Mouse (Mus musculus) 416B (cell line): ENCODE data around the gene Gtf2ird1.
A peak's percentile ranks its signal among the peaks of the same experiment; 100 is the strongest.

ENCODE experiments used
- DNase-seq: peaks from one replicate; pipeline ENCODE4 v3.0.0; 2011; ENCODE audit warnings: low read depth

Gtf2ird1 gene

DNA sequence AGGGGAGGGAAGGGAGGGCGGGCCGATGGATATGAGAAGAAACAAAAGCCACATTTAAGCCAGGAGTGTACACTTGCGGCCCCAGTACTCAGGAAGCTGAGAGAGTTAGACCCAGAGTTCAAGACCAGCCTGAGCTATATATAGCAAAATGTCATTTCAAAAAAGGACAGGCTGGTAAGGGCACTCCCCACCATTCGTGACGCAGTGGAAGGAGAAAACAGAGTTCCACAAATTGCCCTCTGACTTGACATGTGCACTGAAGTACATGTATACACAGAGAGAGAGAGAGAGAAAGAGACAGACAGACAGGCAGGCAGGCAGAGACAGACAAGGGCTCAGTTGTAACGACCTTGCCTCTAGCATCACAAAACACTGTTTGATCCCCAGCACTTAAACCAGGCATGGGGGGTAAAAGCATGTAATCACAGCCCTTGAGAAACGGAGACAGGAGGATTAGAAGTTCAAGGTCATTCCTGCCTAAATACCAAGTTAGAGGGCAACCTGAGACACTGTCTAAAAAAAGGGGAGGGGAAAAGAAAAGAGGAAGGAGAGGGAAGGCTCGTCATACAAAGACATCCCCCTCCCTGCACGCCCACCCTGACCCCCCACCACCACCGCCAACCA lies 11.2 kb downstream of the Gtf2ird1 start:
- DNase-seq: no peak

DNA sequence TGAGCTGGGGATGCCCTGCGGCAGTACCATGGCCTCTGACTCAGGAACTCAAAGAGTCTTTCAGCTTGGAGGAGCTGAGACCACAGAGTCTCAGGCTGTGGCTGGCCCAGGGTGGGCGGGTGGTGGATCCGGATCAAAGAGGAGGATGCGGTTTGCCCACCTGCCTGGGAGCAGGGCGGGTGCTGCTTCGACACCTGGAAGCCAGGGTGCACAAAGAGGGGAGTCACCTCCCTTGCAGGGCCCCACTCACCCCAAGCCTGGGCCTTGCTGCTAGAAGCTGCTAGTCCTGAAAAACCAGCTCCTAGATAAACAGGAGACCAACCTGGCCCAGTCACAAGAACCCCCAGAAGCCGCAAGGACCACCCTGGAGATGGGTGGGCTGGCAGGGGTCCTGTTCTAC lies 12.0 kb downstream of the Gtf2ird1 start:
- no peak for DNase-seq

DNA sequence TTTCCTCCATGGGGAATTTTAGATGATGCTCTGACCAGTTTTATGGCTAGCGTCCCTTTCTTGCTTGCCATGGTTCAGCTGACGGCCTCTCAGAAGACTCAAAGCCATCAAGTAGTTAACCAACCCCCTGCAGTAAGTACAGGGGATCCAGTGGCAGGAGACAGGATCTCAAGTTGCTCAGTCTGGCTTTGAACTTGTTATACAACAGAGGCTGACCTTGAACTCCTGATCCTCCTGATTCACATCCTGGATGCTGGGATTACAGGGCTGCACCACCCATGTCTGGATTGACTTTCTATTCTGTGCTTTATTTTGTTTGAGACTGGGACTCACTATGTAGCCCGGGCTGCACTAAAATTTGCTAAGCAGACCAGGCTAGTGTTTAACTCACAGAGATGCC lies 14.4 kb downstream of the Gtf2ird1 start:
- no peak for DNase-seq

DNA sequence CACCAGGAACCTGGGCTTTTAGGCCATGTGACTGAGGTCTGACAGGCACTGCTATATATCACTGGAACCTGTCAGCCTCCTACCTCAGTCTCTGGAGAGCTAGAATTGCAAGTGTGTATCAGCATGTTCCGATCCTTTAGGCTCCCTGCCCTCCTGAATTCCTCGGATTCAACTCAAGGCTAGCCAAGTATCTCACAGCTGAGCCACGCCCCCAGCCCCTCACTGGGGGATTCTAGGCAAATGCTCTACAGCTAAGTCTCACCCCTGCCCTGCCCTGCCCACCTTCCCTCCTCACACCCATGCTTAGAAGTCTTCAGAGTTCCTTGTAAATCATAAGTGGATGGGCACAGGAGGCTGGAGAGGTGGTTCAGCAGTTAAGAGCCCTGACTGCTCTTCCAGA lies 15.4 kb downstream of the Gtf2ird1 start:
- no peak for DNase-seq

DNA sequence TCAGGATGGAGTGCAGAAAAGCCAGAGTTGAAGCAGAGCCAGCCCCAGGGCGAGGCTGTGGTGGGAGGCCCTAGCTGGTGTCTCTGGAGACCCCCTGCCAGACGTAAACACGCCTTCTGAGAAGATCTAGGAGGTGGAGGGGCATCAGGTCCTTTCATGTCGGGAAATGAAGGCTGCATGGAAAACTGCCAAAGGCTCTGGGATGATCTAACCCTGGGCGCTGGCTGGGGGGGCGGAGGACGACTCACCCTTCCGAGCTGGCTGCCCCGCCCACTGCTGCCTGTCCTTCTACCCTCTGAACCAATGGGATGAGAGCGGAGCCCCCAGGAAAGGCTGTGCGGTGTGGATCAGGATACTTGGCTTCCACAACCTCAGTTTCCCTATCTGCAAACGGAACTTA lies 16.4 kb downstream of the Gtf2ird1 start:
- peak; percentile 19 for DNase-seq

DNA sequence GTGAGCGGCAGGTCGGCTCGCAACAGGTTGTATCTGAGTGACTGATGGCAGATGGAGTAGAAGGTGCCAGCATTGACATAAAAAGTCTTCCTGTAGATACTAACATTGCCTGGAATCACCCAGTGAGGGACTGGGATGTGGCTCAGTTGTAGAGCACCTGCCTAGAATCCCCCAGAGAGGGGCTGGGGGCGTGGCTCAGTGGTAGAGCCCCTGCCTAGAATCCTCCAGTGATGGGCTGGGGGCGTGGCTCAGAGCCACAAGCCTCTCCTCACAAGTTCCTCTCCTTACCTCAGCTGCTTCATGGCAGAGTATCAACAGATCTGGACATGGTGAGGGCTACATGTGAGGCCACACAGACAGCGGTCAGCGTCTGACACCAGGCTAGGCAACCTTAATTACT lies 17.0 kb downstream of the Gtf2ird1 start:
- no peak for DNase-seq

DNA sequence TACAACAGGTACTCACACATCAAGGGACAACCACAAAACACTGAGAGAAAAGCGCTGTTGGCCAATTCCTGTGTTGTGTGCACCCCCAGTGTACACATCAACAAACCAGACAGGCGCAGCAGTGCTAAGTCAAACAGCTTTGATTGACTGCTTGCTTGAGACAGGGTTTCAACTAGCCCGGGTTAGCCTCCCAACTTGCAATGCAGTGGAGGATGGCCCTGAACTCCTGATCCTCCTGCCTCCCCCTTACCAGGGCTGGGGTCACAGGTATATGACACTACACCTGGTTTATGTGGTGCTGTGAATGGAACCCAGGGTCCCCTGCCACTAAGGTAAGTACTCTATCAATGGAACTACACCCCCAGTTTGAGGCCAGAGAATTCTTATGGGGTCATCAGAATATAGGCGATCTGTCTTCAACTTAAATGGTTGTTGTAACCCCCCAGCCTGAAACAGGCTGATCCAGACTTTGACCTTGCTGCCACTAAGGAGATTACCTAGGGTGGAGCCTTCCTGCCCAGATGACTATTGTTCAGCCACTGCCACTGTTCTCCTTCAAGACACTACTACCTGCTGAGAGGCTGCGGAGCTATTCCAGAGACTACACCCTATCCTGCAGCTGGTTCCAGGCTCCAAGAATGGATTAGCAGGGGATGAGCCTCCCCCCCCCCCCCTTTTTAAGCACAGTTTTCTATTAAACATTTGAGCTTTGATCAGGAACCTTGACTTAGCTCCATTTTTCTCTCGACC lies 17.7 kb downstream of the Gtf2ird1 start:
- DNase-seq: no peak

DNA sequence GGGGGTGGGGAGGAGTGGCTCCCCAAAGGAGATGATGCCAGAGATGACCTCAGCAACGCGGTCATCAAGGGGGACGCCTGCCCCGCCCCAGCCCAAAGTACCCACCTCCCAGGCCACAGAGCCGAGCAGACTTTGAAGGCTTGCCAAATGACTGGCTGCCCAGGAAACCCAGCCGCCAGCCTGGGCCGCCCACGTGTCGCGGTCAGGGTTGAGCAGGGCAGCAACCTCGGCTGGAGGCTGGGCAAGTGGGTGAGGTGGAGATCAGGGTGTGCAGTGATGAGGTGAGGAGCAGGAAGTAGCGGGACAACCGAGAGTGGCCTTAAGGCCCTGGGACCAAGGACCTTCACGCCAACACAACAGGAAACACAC lies 19.1 kb downstream of the Gtf2ird1 start:
- DNase-seq: peak; percentile 92

DNA sequence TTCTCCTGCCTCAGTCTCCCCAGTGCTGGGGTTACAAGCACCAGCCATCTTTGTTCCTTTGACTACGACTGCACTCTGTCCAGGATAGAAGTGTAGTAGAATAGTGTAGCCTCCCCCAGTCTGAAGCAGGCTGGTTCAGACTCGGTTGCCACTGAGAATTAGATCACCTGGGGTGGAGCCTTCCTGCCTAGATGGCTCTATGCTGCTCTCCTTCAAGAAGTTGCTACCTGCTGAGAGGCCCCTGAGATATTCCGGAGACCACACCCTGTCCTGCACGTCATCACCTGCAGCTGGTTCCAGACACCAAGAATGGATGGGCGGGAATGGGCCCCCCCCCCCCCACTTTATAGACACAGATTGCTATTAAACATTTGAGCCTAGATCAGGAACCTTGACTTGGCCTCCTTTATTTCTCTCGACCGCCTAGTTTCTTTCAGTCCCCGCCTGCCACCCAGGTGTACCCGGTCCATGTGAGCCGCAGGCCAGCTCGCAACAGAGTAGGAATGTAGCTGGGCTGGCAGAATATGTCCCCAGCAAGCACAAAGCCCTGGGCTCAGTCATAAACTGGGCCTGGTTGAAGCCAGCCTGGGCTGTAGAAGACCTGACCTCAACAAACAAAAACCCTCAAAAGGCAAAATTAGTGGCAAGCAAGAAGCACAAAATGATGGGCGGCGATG lies 19.6 kb downstream of the Gtf2ird1 start:
- no peak for DNase-seq

DNA sequence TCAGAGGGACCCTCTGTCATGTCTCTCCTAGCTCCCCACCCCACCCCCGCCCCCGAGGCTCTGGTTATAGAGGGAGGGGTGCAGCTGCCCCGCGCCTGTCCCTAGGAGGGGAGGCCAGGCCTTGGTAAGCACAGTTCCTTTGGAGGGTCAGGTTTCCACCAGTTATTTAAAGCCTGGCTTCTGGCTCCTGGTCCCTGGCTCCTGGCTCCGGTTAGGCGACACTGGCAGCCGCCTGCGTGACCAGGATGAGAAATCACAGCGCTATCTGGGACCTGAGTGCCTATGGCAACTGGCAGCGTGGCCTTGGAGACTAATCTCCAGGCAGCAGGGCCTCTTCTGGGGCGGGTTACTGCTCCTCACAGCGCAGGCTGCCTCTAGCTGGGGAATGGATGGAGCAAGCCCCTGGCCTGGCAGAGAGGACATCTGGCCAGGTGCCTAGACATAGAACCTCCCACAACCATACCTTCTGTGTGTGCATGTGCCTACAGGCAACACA lies 20.6 kb downstream of the Gtf2ird1 start:
- no peak for DNase-seq

DNA sequence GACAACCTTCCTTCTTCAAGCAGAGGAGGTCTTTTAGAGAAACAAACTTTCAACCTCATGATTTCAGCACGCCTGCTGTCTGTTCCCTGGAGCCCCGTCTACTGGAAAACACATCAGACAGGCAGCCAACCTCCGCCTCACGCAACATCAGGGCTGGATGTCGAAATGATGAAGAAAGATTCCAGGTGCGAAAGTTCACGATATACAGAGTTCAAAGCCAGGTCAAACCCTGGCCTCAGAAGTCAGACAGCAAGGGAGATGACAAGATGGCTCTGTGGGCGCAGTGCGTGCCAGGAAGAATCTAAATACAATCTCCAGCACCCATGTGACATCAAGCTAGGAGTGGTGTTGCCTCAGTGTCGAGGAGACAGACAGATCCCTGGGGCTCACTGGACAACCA lies 23.4 kb downstream of the Gtf2ird1 start:
- no peak for DNase-seq

DNA sequence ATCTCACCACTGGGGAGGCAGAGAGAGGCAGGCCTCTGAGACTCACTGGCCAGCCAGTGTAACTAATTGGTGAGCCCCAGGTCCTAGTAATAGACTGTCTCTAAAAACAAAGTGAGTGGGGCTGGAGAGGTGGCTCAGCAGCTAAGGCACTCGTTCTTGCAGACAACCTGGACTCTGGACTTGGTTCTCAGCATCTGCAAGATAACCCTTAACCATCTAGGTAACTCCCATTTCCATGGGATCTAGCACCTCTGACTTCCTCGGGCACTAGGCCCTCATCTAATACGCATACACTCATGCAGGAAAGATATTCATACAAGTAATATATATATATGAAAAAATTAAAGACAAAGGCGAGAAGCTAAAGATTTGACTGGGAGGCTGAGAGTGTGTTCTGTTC lies 26.4 kb downstream of the Gtf2ird1 start:
- no peak for DNase-seq

DNA sequence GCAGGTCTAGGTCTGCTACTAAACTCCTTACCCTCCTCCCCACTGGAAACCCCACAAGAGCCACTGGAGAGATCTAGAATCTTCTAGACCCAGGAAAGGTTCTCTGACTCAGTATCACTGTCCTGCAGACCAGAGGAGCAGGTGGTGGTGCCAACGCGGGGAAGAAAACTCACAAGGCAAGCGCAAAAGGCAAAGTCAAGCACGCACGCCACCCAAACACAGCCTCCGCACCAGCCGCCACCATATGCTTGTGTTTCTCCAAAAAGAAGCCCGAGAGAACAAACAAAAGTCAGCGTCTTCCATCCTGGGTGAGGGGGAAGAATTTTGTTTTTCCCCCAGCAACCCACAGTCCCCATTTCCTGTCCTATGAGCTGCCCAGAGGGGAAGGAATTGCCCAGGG lies 28.9 kb downstream of the Gtf2ird1 start:
- DNase-seq: no peak

DNA sequence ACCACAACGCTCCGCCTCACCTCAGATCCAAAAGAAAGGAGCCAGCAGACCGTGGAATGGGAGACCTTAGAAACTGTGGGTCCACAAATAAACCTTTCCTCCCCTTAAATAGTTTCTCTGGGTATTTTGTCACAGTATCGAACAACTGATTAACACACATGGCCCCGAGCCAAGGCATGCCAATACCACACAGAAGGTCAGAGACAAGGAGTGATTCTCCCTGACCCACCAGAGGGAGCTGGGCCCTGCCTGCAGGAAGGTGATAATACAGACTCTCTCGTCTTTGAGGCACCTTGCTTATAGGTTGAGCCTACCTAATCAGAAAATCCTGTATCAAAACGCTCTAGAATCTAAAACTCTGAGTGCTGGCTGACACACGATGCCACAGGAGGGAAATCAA lies 30.9 kb downstream of the Gtf2ird1 start:
- no peak for DNase-seq

DNA sequence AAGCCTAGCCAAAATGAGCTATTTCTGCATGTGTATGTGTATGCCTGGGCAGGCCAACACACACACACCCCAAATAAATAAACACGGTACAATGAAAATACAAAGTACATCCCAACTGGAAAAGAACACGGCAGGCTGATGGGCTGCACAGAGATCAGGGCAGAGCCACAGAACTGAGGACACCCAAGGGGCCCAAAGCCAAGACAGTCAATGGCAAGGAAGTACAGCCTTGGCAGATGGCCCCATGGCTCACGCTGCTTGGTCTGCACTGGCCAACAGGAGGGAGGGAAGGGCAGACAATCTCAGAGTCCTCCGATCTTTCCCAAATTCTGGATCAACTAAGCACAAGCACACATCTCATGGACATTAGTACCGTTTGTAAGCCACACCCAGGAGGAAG lies 32.6 kb downstream of the Gtf2ird1 start:
- no peak for DNase-seq

DNA sequence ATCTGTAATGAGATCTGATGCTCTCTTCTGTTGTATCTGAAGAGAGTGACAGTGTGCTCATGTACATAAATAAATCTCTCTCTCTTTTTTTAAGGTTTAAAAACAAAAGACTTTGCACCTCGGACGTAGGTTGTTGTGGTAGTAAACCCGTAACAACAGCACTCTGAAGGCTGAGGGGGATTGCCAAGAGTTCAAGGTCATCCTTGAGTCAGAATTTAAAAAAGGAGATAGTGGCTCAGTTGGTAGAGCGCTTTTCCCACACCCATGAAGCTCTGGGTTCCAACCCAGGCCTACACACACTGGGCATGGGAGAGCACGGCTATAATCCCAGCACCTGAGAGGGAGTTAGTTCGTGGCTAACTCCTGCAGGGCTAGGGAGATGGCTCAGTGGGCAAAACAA lies 33.1 kb downstream of the Gtf2ird1 start:
- no peak for DNase-seq

DNA sequence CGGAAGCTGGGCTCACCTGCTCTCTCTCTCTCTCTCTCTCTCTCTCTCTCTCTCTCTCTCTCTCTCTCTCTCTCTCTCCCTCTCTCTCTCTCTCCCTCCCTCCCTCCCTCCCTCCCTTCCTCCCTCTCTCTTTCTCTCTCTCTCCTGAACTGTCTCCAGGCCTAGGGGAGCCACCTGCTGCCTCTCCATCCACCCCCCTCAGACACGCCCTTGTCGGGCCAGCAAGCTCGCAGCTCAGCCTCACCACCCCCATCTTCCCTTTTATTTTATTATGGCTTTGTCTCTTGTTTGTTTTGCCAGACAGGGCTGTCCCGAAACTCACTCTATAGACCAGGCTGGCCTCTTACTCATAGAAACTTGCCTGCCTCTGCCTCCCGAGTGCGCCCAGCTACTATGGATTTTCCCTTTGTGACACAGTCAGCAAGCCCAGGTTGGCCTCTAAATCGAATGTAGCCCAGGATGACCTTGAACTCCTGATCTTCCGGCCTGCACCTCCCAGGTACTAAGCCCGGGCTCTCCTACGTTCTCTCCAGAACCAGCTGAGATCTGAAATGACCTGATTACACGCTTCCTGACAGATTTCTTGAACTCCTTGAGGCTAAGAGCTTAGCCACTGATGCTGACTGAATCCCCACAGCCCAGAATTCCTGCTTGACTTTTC lies 34.1 kb downstream of the Gtf2ird1 start:
- no peak for DNase-seq

DNA sequence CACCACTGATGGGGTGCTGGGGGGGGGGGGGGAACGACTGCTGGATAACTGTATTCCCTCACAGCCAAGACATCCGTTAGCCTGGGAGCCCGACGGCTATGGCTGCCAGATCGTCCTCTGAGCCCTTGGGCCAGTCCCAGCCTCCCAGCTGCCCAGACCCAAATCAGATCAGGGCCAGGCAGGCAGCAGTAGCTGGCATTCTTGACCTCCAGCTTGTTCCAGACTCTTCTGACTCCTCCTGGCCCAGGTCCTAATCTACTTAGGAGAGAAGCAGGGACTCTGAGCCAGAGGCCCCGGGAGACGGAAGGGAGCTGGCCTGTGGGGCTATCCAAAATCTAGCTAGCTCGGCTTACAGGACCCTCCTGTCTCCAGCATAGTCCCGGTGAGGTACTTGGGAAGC lies 35.5 kb downstream of the Gtf2ird1 start:
- no peak for DNase-seq

DNA sequence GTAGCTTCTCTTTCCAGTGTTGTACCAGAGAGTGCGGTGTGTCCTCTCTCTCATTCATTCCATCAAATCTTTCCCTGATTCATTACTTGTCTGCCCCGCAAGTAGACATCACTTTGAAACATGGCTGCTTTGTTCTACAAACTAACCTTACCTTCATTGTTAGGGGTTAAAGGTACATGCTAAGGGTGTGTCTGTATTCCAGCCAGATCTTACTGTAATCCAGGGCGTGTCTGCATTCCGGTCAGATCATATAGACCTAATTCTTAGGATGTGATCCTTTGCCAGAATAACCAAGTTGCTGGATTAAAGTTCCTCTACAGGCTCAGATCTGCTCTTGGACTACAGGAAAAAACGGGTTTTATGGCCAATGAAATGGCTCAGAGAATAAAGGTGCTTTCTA lies 36.8 kb downstream of the Gtf2ird1 start:
- no peak for DNase-seq

DNA sequence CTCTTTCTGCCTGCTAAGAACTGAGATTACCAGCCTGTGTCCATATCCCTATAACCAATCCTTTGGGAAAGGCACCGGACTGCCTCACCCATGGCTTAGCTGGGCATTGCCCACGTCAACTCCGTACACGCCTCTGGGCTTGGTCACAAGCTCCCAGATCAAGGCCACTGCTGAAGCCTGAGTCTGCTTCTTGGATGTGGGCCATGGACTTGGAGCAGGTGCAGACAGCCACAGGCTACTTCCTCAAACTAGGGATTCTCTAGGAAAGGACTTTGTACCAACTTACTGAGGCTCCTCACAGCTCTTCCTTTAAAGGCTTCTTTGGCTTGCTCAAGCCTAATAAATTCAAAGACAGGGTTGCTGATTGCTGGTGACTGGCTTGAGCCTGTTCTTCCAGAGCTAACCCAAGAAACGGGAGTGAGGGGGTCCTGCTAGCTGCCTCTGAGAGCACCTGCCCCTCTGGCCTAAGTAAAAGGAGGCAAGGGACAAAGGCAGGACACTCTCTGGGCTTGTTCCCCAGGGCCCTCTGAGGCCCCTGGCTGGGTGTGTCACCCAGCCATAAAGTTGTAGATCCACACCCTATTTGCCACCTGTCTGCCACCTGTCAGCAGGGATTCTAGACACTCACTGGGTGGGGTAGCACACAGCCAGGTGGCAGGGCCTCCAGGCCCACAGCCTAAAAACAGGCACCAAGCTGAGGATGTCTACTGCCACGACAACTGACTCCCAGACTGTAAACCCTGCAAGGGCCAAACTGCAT lies 38.0 kb downstream of the Gtf2ird1 start:
- DNase-seq: peak; percentile 12

DNA sequence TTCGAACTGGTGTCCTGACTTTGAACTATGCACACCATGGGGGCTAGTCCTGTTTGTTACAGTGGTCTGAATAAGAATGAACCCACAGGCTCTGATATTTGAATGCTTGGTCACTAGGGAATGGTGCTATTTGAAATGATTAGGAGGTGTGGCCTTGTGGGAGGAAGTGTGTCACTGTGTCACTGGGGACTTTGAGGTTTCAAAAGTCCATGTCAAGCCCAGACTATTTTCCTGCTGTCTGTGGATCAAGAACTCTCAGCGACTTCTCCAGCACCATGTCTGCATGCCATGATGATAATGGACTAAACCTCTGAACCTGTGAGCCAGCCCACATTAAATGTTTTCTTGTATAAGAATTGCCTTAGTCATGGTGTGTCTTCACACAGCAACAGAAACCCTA lies 44.2 kb downstream of the Gtf2ird1 start:
- peak; percentile 70 for DNase-seq

DNA sequence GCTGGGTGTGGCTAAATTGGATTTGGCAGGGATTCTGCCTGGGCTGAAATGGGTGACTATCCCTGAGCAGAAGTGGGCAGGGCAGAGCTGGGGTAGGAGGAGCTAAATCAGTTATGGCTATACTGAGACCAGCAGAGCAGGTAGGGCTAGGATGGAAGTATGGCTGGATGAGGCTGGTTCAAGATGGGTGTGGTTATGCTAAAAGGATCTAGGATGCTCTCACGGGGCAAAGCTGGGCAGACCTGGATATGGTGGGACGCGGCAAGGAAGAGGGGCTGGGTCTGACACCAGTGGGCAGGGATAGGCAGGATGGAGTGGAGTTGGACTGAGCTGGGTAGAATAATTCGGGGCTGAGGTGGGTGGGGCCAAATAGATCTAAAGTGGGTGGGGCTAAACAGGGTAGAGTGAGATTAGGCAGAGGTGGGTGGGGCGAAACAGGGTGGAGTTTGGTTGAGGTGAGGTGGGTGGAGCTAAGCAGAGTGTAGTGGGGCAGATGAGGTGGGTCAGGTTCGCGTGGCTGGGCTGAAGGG lies 46.1 kb downstream of the Gtf2ird1 start:
- no peak for DNase-seq
